Mouse (Mus musculus) T-cell, adult 2 months (primary cell): Measurements from ENCODE around the gene 4921524J17Rik.

ENCODE experiments used
- DNase-seq: peaks from one replicate; pipeline ENCODE4 v3.0.0; 2022; ENCODE audit warnings: low spot score

The 4921524J17Rik gene

DNA sequence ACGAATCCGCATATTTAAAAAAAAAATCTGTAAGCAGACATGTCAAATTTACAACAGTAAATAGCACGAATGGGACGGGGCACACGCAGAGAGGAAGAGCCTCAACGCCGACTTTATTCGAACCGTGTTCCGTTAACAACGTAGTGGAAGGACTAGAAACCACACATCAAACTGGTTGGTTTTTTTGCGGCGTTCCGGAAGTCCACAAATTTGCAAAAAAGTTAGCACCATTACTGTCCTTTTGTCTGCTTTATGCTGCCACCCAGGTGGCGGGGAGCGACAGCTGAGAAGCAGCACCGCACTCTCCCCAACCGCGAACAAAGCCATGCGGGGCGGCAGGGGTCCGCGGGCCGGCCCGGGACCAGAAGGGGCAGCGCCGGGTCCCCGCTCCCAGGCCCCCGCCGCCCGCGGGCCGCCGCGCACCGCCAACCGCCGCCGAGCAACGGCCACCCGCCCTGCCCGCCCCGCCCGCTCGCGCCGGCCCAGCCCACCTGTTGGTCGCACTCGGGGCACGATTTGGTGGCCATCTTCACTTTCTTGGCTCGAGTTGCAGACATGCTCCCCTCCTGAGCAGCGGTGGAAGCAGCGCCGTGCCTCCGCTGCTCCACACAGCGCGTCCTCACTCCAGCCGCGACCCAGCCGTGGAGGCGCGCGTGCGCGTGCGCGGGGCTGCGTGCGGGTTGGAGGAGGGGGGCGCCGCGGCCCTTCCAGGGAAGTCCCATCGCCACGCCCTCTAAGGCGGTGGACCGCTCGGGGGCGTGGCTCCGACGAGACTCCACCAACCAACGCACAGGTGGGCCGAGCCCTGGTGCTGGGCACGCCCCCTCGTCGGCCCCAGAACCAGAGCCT lies at the start of gene 4921524J17Rik:
Gene 4921524J17Rik (minus strand): TSS at position 666 of the 849 bp plus-strand sequence.
- DNase-seq = peak; percentile 98

GRCm38 (mm10) chr8:85482427-85482826 lies 49.8 kb upstream of the 4921524J17Rik start:
- DNase-seq = no peak

- DNase-seq = peak; percentile 15
Observed at GRCm38 (mm10) chr8:85481900-85482299, 49.3 kb upstream of the 4921524J17Rik start.

GRCm38 (mm10) chr8:85479710-85480109 lies 47.1 kb upstream of the 4921524J17Rik start:
- no peak for DNase-seq

DNA sequence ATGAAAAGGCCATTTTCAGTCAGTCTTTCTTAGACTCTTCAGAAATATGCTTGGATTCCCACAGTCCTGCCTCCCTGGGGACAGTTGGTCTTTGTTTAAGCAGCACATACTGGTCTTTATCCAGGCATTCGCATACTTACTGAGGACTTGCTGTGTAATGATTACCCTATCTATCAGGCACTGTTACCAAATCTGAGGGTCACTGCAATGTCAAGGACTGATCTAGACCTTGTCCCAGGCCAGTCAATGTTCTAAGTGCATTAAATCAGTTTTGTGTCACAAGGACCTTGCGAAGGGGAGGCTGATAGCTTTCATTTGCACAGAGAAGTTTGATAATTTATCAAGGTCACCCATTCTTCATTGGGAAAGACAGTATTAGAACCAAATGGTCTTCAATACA lies 45.8 kb upstream of the 4921524J17Rik start:
- DNase-seq = no peak

- DNase-seq = no peak
Observed at GRCm38 (mm10) chr8:85476970-85477545, 44.4 kb upstream of the 4921524J17Rik start.

DNA sequence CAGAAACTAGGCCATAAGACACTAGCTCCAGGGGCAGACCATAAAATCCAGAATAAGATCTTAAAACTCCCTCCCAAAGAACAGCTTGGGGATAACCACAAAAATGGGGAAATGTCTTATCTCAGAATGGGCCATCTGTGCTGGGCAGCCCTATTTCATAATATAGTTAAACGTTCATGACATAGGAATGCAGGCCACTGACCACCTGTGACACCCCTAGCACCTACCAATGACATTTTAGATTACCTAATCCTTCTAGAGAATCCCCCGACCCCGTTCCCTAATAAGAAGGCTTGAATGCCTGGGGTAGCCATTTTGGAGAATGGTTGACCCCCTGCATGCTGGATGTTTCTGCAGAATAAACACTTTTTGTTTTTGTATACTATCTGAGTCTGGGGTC lies 42.3 kb upstream of the 4921524J17Rik start:
- DNase-seq = no peak

DNA sequence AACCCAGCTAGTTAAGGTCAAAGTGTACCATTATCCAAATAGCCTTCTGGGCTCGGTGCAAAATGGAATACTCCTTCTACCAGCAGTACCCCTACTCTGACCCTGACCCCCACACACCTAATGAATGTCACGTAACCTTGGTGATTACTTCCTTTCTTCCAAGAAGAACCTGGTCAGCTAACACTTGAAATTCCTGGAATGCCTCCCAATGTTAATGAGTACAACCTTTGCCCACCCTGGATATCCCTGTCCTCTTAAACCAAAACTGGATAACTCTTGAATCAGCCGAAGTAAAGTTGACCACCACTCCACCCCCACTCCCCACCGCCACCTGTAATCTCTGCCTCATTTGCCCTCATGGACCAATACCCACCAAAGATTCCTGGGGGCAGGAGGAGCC lies 40.6 kb upstream of the 4921524J17Rik start:
- DNase-seq = no peak

GRCm38 (mm10) chr8:85472800-85473199 lies 40.2 kb upstream of the 4921524J17Rik start:
- DNase-seq = no peak

GRCm38 (mm10) chr8:85470753-85471152 lies 38.1 kb upstream of the 4921524J17Rik start:
- no peak for DNase-seq

- DNase-seq = no peak
Observed at GRCm38 (mm10) chr8:85466056-85466455, 33.4 kb upstream of the 4921524J17Rik start.

DNA sequence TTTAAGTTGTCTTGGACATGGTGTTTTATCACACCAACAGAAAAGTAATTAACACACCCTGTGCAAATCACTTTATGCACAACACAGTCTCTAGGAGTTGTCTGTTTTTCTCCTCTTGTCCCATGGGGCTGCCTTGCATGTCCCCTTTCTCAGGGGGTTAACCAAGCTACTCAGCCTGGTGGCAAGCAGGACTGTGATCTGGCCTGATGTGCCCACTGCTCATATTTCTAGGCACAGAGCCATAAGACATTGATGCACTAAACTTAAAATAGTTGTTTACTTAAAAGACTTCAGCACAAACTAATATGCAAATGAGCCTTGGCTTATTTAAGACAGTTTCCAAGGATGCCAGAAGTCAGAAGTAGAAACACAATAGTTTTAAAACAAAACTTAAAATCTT lies 31.7 kb upstream of the 4921524J17Rik start:
- no peak for DNase-seq

- no peak for DNase-seq
Observed at GRCm38 (mm10) chr8:85462441-85462840, 29.8 kb upstream of the 4921524J17Rik start.

- no peak for DNase-seq
Observed at GRCm38 (mm10) chr8:85461377-85461776, 28.7 kb upstream of the 4921524J17Rik start.

DNA sequence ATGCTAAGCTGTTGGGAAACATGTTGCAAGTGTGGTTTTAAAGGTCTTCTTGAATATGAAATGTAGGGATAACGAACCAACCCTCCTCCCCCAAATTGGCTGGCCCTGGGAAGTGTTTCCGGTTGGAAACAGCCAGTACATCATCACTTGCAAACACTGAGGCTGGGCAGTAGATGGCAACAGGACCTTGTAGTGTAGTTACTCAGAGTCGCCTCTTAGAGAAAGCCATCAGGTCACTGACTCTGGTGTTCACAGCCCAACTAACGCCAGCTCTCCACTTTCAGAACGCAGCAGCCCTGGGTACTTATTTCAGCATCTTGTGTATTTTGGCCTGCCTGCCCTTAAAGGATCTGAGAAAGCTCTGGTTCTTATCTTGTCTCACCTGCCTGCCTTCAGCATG lies 28.2 kb upstream of the 4921524J17Rik start:
- DNase-seq = no peak

GRCm38 (mm10) chr8:85459582-85459981 lies 26.9 kb upstream of the 4921524J17Rik start:
- no peak for DNase-seq

GRCm38 (mm10) chr8:85456536-85456935 lies 23.9 kb upstream of the 4921524J17Rik start:
- DNase-seq = peak; percentile 41

DNA sequence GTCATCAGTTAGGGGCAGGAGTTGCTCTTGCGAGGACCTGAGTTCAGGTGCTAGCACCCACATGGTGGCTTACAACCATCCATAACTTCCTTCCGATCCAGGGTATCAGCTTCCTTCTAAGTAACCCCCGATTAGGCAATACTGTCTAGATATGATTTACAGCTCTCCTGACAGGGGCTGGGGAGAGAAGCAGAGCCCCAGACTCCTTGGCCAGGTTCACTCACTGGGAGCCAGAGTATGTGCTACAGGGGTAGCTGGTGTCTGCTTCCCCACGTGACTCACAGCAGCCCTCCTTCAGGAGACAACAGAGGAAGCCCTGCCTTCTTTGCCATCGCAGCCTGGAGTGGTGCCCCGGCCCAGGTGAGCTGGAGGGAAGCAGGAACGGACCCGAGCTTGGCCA lies 22.1 kb upstream of the 4921524J17Rik start:
- DNase-seq = no peak

- DNase-seq = no peak
Observed at GRCm38 (mm10) chr8:85453256-85453655, 20.6 kb upstream of the 4921524J17Rik start.

DNA sequence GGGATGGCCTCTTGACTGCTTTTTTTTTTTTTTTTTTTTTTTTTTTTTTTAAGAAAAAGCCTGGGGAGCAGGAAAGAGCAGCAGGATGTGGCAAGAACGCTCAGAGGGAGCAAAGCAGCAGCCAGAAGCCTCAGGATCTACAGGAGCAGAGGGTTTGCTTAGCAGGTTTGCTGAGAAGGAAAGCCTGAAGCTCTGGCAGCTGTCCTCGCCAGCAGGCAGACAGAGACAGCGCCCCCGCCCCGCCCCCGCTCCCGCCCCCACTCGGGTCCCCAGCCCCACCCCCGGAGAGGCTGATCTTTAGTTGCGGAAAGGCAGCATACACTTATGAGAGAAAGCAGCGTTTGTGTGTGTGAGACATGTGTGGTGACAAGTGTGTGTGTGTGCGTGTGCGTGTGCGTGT lies 19.7 kb upstream of the 4921524J17Rik start:
- DNase-seq = no peak

DNA sequence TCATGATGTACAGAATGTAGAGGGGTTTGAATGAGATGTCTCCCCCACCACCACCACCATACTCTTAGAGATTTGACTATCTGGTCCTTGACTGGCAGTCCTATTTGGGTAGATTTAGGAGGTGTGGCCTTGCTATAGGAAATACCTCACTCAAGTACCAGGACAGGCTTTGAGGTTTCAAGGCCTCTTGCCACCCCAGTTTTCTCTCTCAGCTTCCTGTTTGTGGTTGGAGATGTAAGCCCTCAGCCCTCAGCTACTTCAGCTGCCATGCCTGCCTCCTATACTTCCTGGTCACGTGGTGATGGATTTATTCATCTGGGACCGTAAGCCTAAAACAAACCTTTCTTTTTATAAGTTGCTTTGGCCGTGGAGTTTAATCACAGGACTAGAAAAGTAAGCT lies 17.7 kb upstream of the 4921524J17Rik start:
- peak; percentile 16 for DNase-seq

- no peak for DNase-seq
Observed at GRCm38 (mm10) chr8:85445936-85446685, 13.5 kb upstream of the 4921524J17Rik start.

DNA sequence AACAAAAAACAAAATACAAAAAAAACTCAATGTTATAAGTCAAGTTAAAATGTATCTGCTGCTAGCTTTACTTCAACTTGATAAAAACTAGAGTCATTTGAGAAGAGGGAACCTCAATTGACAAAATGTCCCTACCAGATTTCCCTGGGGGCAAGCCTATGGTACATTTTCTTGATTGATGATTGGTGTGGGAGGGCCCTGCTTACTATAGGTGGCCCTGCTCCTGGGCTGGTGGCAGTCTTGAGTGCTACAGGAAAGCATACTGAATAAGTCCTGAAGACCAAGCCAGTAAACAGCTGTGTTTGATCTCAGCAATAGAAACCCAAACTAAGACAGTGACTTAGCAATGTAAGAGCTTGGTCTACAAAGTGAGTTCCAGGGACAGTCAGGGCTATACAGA lies 11.5 kb upstream of the 4921524J17Rik start:
- DNase-seq = no peak
